Mouse (Mus musculus) forebrain, embryonic 11.5 days (tissue): ENCODE data around the gene Zap70. TPM values are rescaled to one million over a fixed set of nuclear protein-coding genes. Genes with fewer than 3 reads are reported as not detected.

ENCODE experiments used
- ATAC-seq: fragments of 200-750 bp; cut with Nextera tagmentation; replicated peaks from 2 replicates; pipeline ENCODE4 v1.8.0; 2017; ENCODE audit warnings: moderate TSS enrichment; ENCODE audit not compliant: low FRiP score
- DNase-seq: peaks from one replicate; pipeline ENCODE4 v3.0.0-alpha.2; 2017; ENCODE audit warnings: low spot score
- H3K27ac ChIP-seq: fragments of 300-500 bp; sonication (generic); 2 replicates; pipeline ENCODE4 v1.5.1; 2014; ENCODE audit warnings: low read depth, low read length
- H3K27me3 ChIP-seq: fragments of 300-500 bp; sonication (generic); 2 replicates; pipeline ENCODE4 v1.6.1; 2014; ENCODE audit warnings: mild to moderate bottlenecking, low read length, mixed read lengths; ENCODE audit not compliant: control insufficient read depth, insufficient read depth
- H3K36me3 ChIP-seq: fragments of 300-500 bp; sonication (generic); 2 replicates; pipeline ENCODE4 v1.6.1; 2014; ENCODE audit warnings: mild to moderate bottlenecking, low read length, moderate library complexity, mixed read lengths; ENCODE audit not compliant: control insufficient read depth, insufficient read depth
- H3K4me1 ChIP-seq: fragments of 300-500 bp; sonication (generic); replicated peaks from 2 replicates; pipeline ENCODE4 v1.6.1; 2014; ENCODE audit warnings: low read length, mixed read lengths; ENCODE audit not compliant: control insufficient read depth, insufficient read depth
- H3K4me2 ChIP-seq: fragments of 300-500 bp; sonication (generic); 2 replicates; pipeline ENCODE4 v1.6.1; 2014; ENCODE audit warnings: low read depth, mild to moderate bottlenecking, low read length, moderate library complexity, mixed read lengths; ENCODE audit not compliant: severe bottlenecking
- H3K4me3 ChIP-seq: fragments of 300-500 bp; sonication (generic); 2 replicates; pipeline ENCODE4 v1.5.1; 2014; ENCODE audit warnings: low read depth, low read length
- H3K9ac ChIP-seq: fragments of 300-500 bp; sonication (generic); 2 replicates; pipeline ENCODE4 v1.6.1; 2014; ENCODE audit warnings: low read length
- H3K9me3 ChIP-seq: fragments of 300-500 bp; sonication (generic); 2 replicates; pipeline ENCODE4 v1.6.1; 2016; ENCODE audit warnings: low read length, mixed read lengths; ENCODE audit not compliant: control insufficient read depth
- WGBS: fragments of 180-500 bp; shearing (Covaris S2); extraction: QIAGEN DNeasy Blood & Tissue Kit; methylation state at CpG from one replicate; pipeline ENCODE4 v1.1.7; 2014; 5-methylcytosine and 5-hydroxymethylcytosine counted together
- polyA plus RNA-seq: library from polyadenylated mRNA; unstranded; fragments of >200 nt; fragmentation: Nextera tagmentation; extraction: Ambion mirVana; gene quantifications from 2 replicates; pipeline ENCODE4 v1.2.1, GENCODE M21; 2014

Gene Zap70
- polyA plus RNA-seq, 1 experiment from 2014 or later = 0.37 TPM

DNA sequence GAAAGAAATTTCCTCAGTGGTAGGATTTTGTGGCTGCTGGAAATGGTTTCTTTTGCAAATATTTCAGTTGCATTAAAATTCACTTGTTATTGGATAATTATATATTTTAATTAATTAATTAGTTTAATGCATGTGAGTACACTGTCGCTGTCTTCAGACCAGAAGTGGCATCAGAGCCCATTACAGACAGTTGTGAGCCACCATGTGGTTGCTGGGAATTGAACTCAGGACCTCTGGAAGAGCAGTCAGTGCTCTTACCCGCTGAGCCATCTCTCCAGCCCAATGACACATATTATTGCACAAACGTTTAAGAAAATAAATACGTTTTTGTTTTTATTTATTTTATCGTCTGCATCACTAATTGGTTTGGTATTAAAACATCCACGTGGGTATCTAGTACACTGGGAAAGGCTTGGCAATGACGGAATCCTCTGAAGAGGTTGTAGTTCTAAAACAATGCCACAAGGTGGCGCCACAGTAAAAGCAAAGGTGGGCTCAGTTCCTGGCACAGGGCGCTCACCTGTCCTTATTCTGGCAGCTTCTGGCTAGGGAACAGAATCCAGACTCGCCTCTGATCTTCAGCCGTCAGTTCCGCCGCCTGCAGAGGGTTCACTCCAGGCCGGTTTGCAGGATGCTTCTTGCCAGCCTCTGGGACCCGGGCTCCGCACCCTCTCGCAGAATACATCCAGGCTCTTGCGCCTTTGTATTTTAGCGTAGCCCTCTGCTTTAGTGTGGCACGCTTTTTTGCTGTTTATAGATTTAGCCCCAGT is 23.0 kb downstream of the Zap70 start:
- ATAC-seq = peak; percentile 73
- no peaks in the 10 kb centered on the region for H3K27me3 ChIP-seq

DNA sequence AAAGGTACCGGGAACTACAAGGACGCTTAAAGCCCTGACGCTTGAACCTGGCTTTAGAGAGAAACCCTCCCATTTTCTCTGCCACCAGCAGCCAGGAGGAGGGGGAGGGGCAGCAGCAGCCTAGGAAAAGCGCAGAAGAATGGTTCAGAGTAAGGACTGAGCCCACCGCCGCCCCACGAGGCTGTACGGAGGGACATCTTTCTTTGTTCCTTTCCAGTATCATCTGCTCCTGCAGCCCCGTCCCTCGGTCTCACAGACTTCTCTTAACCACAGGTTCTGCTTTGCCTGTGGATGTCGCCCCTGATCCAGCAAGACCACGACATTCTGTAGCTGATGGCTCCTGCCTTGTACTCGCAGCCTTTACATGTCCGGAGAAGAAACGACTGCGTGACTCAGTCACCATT is 23.6 kb downstream of the Zap70 start:
- Histone ChIP-seq H3K36me3 (no peaks in the 10 kb centered on the region), H3K9me3 (no peaks in the 10 kb centered on the region), H3K27ac (no peak overlapping the region), H3K4me3 (peak overlapping the region; percentile 38), H3K4me2 (peak overlapping the region; percentile 87), H3K9ac (peak overlapping the region; percentile 64), H3K27me3 (no peaks in the 10 kb centered on the region), H3K4me1 (0 out of 2 replicates have a peak, but pooled peaks cover 2% of the 10 kb centered on the region)
- 3% methylated on average over 16 of the region's 16 CpGs for WGBS
- ATAC-seq (peak; percentile 60), DNase-seq (peak; percentile 74)

More for the DNA sequence above, 23.0 kb downstream of the Zap70 start:
- Histone ChIP-seq H3K9ac (peak overlapping the region; percentile 64), H3K36me3 (no peaks in the 10 kb centered on the region), H3K4me1 (no peaks in the 10 kb centered on the region), H3K4me2 (peak overlapping the region; percentile 87), H3K27ac (no peak overlapping the region), H3K9me3 (no peaks in the 10 kb centered on the region), H3K4me3 (peak overlapping the region; percentile 38)
- DNase-seq = peak; percentile 84
- 4% methylated on average over 20 of the region's 20 CpGs for WGBS

DNA sequence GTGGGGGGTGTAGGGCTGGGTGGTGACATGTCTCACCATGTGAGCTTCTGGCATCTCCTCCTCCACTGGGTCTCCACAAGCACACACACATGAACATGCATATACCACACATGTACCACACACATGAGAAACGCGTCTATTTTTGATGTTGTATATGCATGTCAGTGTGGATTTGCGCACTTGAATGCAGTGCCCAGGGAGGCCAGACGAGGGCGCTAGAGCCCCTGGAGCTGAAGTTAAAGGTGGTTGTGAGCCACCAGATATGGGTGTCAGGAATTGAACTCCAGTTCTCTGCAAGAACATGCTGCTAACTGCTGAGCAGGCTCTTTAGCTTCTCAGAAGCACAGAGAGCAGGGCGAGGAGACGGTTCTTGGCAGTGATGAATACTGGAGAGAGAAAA is 24.8 kb downstream of the Zap70 start:
- no peak overlapping the region for H3K27ac ChIP-seq
- no peak overlapping the region for H3K9ac ChIP-seq
- no peak overlapping the region for H3K4me3 ChIP-seq
- DNase-seq = no peak
- H3K4me1 ChIP-seq = 0 out of 2 replicates have a peak, but pooled peaks cover 2% of the 10 kb centered on the region
- H3K27me3 ChIP-seq = no peaks in the 10 kb centered on the region
- H3K9me3 ChIP-seq = no peaks in the 10 kb centered on the region
- WGBS = 94% methylated on average over 7 of the region's 7 CpGs
- ATAC-seq = no peak
- no peaks in the 10 kb centered on the region for H3K36me3 ChIP-seq
- H3K4me2 ChIP-seq = no peak overlapping the region

DNA sequence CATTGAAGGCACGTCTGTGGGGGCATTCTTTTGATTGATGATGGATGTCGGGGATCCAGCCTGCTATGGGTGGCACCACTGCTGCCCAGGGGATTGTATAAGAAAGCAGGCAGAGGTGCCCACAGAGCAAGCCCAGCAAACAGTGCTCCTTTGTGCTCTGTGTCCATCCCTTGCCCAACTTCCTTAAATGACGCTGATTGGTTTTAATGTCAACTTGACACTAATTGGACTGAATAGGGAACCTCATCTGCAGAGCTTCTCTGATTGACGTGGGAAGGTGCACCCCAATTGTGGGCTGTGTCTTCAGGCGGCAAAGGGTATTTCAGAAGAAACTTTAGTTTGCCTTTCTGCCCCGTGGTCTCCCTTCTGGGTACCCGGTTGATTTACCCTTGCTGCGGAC is 27.8 kb downstream of the Zap70 start:
- H3K4me3 ChIP-seq = no peak overlapping the region
- 83% methylated on average over 8 of the region's 8 CpGs for WGBS

DNA sequence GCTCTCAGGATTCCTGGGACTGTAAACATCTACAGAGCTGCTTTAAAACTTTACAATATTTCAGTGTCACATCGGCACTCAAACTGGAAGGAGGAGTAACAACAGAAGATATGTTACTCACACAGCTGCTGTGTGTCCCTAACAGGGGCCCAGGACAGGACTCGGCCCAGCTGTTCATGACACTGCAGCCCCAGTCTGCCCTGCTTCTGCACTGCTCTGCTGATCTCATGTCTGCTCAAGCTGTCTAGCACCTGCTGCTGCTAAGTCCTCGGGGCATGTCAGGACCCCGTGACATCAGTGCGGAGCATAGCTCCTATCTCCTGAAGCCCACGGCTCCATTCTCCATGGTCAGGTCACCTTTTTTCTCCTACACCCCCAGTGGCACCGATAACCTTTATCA is 35.1 kb downstream of the Zap70 start:
- Histone ChIP-seq H3K9ac (no peak overlapping the region), H3K36me3 (peaks cover 15% of the 10 kb centered on the region), H3K4me2 (no peak overlapping the region), H3K4me1 (no peaks in the 10 kb centered on the region), H3K9me3 (no peaks in the 10 kb centered on the region), H3K27ac (no peak overlapping the region), H3K4me3 (no peak overlapping the region), H3K27me3 (no peaks in the 10 kb centered on the region)
- DNase-seq = no peak
- ATAC-seq = no peak
- WGBS = 95% methylated on average over 7 of the region's 7 CpGs

More for the DNA sequence above, 27.8 kb downstream of the Zap70 start:
- H3K4me1 ChIP-seq = 0 out of 2 replicates have a peak, but pooled peaks cover 2% of the 10 kb centered on the region
- H3K9ac ChIP-seq = no peak overlapping the region
- DNase-seq = no peak
- no peak overlapping the region for H3K4me2 ChIP-seq
- no peak for ATAC-seq
- no peaks in the 10 kb centered on the region for H3K9me3 ChIP-seq
- H3K27ac ChIP-seq = no peak overlapping the region
- no peaks in the 10 kb centered on the region for H3K27me3 ChIP-seq
- peaks cover 6% of the 10 kb centered on the region for H3K36me3 ChIP-seq

DNA sequence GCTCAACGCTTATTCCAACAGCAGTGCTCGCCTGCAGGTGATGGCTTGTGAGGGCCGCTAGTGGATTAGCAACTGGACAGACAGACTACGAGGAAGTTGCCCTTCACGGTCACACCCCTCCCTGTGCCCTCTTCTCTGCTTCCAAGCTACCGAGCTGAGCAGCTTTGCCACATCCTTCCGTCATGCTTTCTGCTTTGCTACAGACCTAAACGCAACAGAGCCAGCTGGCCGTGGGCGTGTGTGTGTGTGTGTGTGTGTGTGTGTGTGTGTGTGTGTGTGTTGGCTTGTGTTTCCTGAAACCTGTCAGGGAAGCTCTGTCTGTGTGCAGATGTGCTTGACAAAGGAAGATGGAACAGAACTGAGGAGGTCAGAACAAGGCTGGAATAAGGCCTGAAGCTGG is 35.9 kb downstream of the Zap70 start:
- no peaks in the 10 kb centered on the region for H3K27me3 ChIP-seq
- no peak for ATAC-seq
- H3K4me3 ChIP-seq = no peak overlapping the region
- no peak overlapping the region for H3K27ac ChIP-seq
- H3K4me1 ChIP-seq = no peaks in the 10 kb centered on the region
- peaks cover 15% of the 10 kb centered on the region for H3K36me3 ChIP-seq
- 94% methylated on average over 10 of the region's 10 CpGs for WGBS
- H3K4me2 ChIP-seq = no peak overlapping the region
- no peak overlapping the region for H3K9ac ChIP-seq
- DNase-seq = no peak
- no peaks in the 10 kb centered on the region for H3K9me3 ChIP-seq

DNA sequence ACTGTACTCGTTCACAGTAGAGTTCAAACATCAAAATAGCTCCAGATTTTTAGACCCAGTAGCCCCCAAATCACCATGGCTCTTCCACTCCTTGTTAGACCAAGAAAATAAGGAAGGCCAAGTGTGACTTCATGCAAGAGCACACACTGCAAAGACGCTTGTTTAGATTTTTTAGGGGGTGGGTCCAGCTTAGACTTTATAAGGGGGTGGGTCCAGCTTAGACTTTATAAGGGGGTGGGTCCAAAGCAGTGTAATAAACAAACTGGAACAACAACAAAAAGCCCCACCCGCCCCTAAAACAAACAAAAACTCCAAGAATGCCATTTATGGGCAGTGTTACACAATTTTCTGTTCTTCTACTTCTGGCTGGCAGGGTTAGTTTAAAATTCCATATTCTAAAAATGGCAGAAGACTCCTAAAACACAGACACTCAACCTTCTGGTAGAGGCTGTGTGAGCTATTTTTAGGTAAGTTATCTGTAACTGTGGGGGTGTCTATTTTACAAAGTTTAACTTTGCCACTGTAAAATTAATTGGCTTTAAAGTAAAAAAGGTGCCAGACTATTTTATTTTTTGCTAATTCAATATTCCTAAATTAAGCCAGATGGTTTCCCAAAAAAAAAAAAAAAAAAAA is 38.9 kb downstream of the Zap70 start:
- H3K4me2 ChIP-seq = no peak overlapping the region
- peaks cover 9% of the 10 kb centered on the region; the same call in 1 of the 2 replicates for H3K36me3 ChIP-seq
- no peaks in the 10 kb centered on the region for H3K4me1 ChIP-seq
- no peak overlapping the region for H3K9ac ChIP-seq
- no peak overlapping the region for H3K27ac ChIP-seq
- no peaks in the 10 kb centered on the region for H3K9me3 ChIP-seq
- H3K4me3 ChIP-seq = no peak overlapping the region
- no peaks in the 10 kb centered on the region for H3K27me3 ChIP-seq
- 86% methylated on average over 3 of the region's 3 CpGs for WGBS
- DNase-seq (no peak), ATAC-seq (no peak)

DNA sequence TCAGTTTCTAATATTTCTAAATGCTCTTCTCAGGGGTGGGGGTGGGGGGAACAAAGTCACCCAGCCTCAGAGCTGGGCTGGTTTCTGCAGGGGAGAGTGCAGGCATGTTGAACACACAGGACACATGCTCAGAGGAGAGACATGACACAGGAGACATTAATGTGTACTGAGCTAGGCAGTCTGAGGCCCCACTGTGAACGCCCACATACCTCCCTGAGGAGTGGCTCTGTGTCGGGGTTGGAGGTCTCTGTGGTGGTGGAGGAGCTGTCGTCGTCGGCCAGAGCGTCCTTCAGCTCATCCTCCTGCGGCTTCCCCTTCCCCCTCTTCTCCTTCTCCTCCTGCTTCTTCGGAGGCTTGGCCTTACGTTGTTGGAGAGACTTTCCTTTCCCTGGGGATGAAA is 42.7 kb downstream of the Zap70 start:
- Histone ChIP-seq H3K9ac (no peak overlapping the region), H3K36me3 (peaks cover 9% of the 10 kb centered on the region; the same call in 1 of the 2 replicates), H3K4me2 (no peak overlapping the region), H3K27ac (no peak overlapping the region), H3K4me1 (no peaks in the 10 kb centered on the region), H3K9me3 (no peaks in the 10 kb centered on the region), H3K4me3 (no peak overlapping the region), H3K27me3 (no peaks in the 10 kb centered on the region)
- no peak for ATAC-seq
- DNase-seq = no peak
- 92% methylated on average over 9 of the region's 9 CpGs for WGBS
